Mouse (Mus musculus): Measurements from ENCODE around the gene Vmn1r235.
"Not testable (repeated sequence)": the region's sequence is repeated elsewhere in the genome, so short reads cannot be mapped to it uniquely, and the experiment has no call there.

The Vmn1r235 gene

DNA sequence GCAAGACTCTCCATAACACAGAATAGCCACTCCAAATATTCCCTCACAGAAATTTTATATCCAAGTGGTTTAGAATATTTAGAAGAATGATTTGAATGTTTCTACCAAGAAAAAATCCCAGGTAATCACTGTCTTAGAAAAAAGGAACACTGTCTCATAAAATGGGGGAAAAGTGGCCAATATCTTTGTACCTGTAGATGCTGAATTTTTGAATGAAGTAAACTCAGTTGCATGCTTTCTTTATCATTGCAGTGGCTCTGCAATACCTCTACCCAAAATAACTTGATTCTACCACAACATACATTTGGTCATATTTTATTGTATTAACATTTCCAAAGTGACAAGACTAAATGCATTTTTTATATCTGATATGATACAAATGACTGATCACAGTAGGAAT is at the start of gene Vmn1r235:
Gene Vmn1r235 (plus strand): TSS at position 301 of the 400 bp plus-strand sequence.
- no peak for DNase-seq (ENCODE audit: extremely low spot score, low spot score)

DNA sequence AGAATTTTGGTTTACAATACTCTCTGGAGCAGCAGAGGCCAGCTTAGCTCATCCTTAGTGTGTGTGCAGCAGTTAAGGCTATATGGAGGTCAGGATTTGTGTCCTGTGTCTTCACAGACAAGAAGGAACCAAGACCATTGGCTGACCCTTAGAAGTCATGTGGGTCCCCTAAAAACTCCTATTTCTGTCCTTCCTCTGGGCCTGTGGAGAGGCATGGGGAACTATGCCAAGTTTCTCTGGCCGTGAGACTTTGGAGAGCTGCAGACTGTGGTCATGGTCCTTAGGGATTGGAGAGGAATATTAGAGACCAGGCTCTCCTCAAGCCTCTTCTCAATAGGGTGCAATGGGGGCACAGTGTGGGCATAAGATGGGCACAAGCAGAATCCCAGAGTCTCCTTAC is 45.1 kb upstream of the Vmn1r235 start:
- not testable (repeated sequence) for DNase-seq (ENCODE audit: extremely low spot score, low spot score)

- no peak for DNase-seq (ENCODE audit: extremely low spot score, low spot score)
Observed at GRCm38 (mm10) chr17:21225787-21226186, 30.4 kb upstream of the Vmn1r235 start, which contains the start of gene Vmn1r234. Gene Vmn1r234, plus strand, starts transcription at chr17:21226087.

- DNase-seq (ENCODE audit: extremely low spot score, low spot score): peak; percentile 35
Observed at GRCm38 (mm10) chr17:21231654-21232053, 24.6 kb upstream of the Vmn1r235 start.

GRCm38 (mm10) chr17:21272103-21272502 is 15.9 kb downstream of the Vmn1r235 start:
- peak; percentile 13 for DNase-seq (ENCODE audit: extremely low spot score, low spot score)

DNA sequence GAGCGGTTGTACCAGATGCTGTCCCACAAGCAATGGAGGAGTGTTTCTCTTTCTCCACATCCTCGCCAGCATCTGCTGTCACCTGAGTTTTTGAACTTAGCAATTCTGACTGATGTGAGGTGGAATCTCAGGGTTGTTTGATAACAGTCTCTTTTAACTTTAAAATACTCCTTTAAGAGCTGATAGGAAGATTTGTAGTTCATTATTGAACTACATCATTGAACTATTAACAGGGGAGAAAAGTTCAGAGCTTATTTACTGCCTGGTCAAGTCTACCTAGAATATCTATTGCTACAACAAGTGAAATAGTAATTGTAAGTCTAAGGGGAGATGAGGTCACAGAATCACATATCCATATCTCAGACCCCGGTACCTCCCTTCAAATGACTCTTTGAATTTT is 26.4 kb downstream of the Vmn1r235 start, which contains the start of gene Vmn1r236:
Gene Vmn1r236 (plus strand): TSS at position 301 of the 400 bp plus-strand sequence.
- DNase-seq (ENCODE audit: extremely low spot score, low spot score): no peak

GRCm38 (mm10) chr17:21284395-21284794 is 28.2 kb downstream of the Vmn1r235 start:
- DNase-seq (ENCODE audit: extremely low spot score, low spot score): no peak

DNA sequence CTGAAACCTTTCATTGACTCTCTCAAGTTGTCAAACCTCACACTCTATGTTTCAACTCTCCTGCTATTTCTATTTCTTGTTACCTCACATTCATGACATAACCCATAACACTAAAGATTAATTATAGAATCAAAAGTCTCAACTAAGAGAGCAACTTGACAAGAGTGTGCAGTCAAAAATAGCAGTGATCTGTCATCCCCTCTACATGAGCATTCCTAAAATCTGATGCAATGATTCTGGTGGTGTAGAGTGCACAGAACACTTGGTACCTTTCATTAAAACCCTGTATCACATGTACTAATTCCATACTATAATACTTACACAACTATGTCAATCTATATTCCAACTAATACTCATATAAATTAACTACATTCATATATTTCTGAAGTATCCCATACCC is 33.5 kb downstream of the Vmn1r235 start:
- DNase-seq (ENCODE audit: extremely low spot score, low spot score): no peak

- DNase-seq (ENCODE audit: extremely low spot score, low spot score): no peak
Observed at GRCm38 (mm10) chr17:21311565-21311964, 55.4 kb downstream of the Vmn1r235 start, which contains the start of gene Vmn1r237. Gene Vmn1r237, plus strand, starts transcription at chr17:21311865.

Data from neural tube, embryonic 10.5 days (tissue).